Mouse (Mus musculus) CH12.LX (cell line): ENCODE measurements around the gene Celf2. TPM values are rescaled to one million over a fixed set of nuclear protein-coding genes. Genes with fewer than 3 reads are reported as not detected.

Source experiments
- DNase-seq: peaks from one replicate; pipeline ENCODE4 v3.0.0-alpha.2; 2013; ENCODE audit errors: extremely low read depth
- H3K27ac ChIP-seq: 2 replicates; pipeline ENCODE4 v1.5.1; 2012; ENCODE audit warnings: low read depth, mild to moderate bottlenecking, control low read depth, moderate library complexity; ENCODE audit not compliant: insufficient read depth
- H3K27me3 ChIP-seq: replicated peaks from 2 replicates; pipeline ENCODE3; 2012; ENCODE audit warnings: inconsistent platforms
- H3K36me3 ChIP-seq, 2 experiments: replicated peaks in 1 of 2; 2 replicates each; pipeline versions ENCODE3 to v1.6.1; 2012; ENCODE audit warnings: inconsistent platforms in 1 of 2, low read length in 1 of 2, mild to moderate bottlenecking in 1 of 2, mixed read lengths in 1 of 2, moderate library complexity in 1 of 2; ENCODE audit not compliant: control insufficient read depth in 1 of 2, insufficient read depth in 1 of 2
- H3K4me1 ChIP-seq, 2 experiments: 2 replicates each; pipeline ENCODE4 v1.6.1; 2012; ENCODE audit warnings: inconsistent platforms in 1 of 2, moderate library complexity in 1 of 2; ENCODE audit not compliant: insufficient read depth in 2 of 2, control insufficient read depth in 1 of 2
- H3K4me2 ChIP-seq: 2 replicates; pipeline ENCODE4 v1.6.1; 2012; ENCODE audit warnings: low read depth, mild to moderate bottlenecking, control low read depth; ENCODE audit not compliant: poor library complexity, insufficient read depth, severe bottlenecking
- H3K4me3 ChIP-seq, 3 experiments: fragments of 150-350 bp in 1 of 3; sonication (generic) in 1 of 3; replicated peaks in 1 of 3; 2 replicates each; pipeline versions ENCODE3 to v1.5.1; 2011 to 2012; ENCODE audit warnings: low read depth in 2 of 3, low read length in 2 of 3, mild to moderate bottlenecking in 2 of 3, moderate library complexity in 2 of 3, control low read depth in 1 of 3, improper control_type of control experiment in 1 of 3, inconsistent platforms in 1 of 3, mixed read lengths in 1 of 3; ENCODE audit not compliant: poor library complexity in 1 of 3
- H3K79me2 ChIP-seq: replicated peaks from 2 replicates; pipeline ENCODE4 v1.6.1; 2012; ENCODE audit warnings: mild to moderate bottlenecking, moderate library complexity; ENCODE audit not compliant: control insufficient read depth, poor library complexity, insufficient read depth, severe bottlenecking; ENCODE audit errors: extremely low read depth
- H3K9ac ChIP-seq: 2 replicates; pipeline ENCODE4 v1.6.1; 2012; ENCODE audit warnings: low read depth, mild to moderate bottlenecking, control low read depth, moderate library complexity; ENCODE audit not compliant: insufficient read depth
- H3K9me3 ChIP-seq: replicated peaks from 2 replicates; pipeline ENCODE3; 2012; ENCODE audit warnings: low read length, inconsistent platforms, mixed read lengths
- BHLHE40 ChIP-seq: IDR thresholded peaks from 2 replicates; pipeline ENCODE4 v1.6.1; 2011; ENCODE audit warnings: mild to moderate bottlenecking, low read depth, low read length, improper control_type of control experiment
- CHD2 ChIP-seq: IDR thresholded peaks from 2 replicates; pipeline ENCODE4 v1.6.1; 2011; ENCODE audit warnings: low read length, improper control_type of control experiment
- GABPA ChIP-seq: IDR thresholded peaks from 2 replicates; pipeline ENCODE4 v1.6.1; 2012; ENCODE audit warnings: low read depth, low read length, improper control_type of control experiment, inconsistent platforms; ENCODE audit not compliant: insufficient replicate concordance
- HCFC1 ChIP-seq: IDR thresholded peaks from 2 replicates; pipeline ENCODE4 v1.6.1; 2012; ENCODE audit warnings: low read depth, mild to moderate bottlenecking, inconsistent platforms, low read length, improper control_type of control experiment
- IRF4 ChIP-seq: IDR thresholded peaks from 2 replicates; pipeline ENCODE4 v1.6.1; 2014; ENCODE audit warnings: low read depth, mild to moderate bottlenecking, inconsistent platforms, low read length, improper control_type of control experiment
- JUN ChIP-seq: IDR thresholded peaks from 2 replicates; pipeline ENCODE4 v1.6.1; 2011; ENCODE audit warnings: low read depth, mild to moderate bottlenecking, low read length, improper control_type of control experiment, moderate library complexity; ENCODE audit not compliant: insufficient read depth
- MAFK ChIP-seq: IDR thresholded peaks from 2 replicates; pipeline ENCODE4 v1.6.1; 2011; ENCODE audit warnings: low read length, improper control_type of control experiment; ENCODE audit not compliant: insufficient replicate concordance
- MAZ ChIP-seq: IDR thresholded peaks from 2 replicates; pipeline ENCODE4 v1.6.1; 2012; ENCODE audit warnings: low read depth, mild to moderate bottlenecking, inconsistent platforms, low read length, improper control_type of control experiment, moderate library complexity
- MYC ChIP-seq: IDR thresholded peaks from 2 replicates; pipeline ENCODE4 v1.6.1; 2011; ENCODE audit warnings: low read depth, mild to moderate bottlenecking, improper control_type of control experiment, low read length
- NELFE ChIP-seq: IDR thresholded peaks from 2 replicates; pipeline ENCODE4 v1.6.1; 2011; ENCODE audit warnings: low read depth, low read length, improper control_type of control experiment
- NRF1 ChIP-seq: IDR thresholded peaks from 2 replicates; pipeline ENCODE4 v1.6.1; 2014; ENCODE audit warnings: low read depth, mild to moderate bottlenecking, inconsistent platforms, low read length, improper control_type of control experiment, moderate library complexity
- RCOR1 ChIP-seq: conservative IDR thresholded peaks from 2 replicates; pipeline ENCODE4 v1.6.1; 2012; ENCODE audit warnings: low read depth, mild to moderate bottlenecking, inconsistent platforms, low read length, improper control_type of control experiment
- SIN3A ChIP-seq: IDR thresholded peaks from 2 replicates; pipeline ENCODE4 v1.6.1; 2012; ENCODE audit warnings: low read length, improper control_type of control experiment, inconsistent platforms
- TBP ChIP-seq: conservative IDR thresholded peaks from 2 replicates; pipeline ENCODE4 v1.6.1; 2011; ENCODE audit warnings: low read depth, low read length, improper control_type of control experiment
- USF2 ChIP-seq: conservative IDR thresholded peaks from 2 replicates; pipeline ENCODE4 v1.6.1; 2011; ENCODE audit warnings: low read depth, low read length, improper control_type of control experiment
- ZKSCAN1 ChIP-seq: IDR thresholded peaks from 2 replicates; pipeline ENCODE4 v1.6.1; 2012; ENCODE audit warnings: low read depth, inconsistent platforms, low read length, improper control_type of control experiment, borderline replicate concordance
- ZMIZ1 ChIP-seq: IDR thresholded peaks from 2 replicates; pipeline ENCODE4 v1.6.1; 2012; ENCODE audit warnings: low read depth, mild to moderate bottlenecking, inconsistent platforms, low read length, improper control_type of control experiment
- ZNF384 ChIP-seq: IDR thresholded peaks from 2 replicates; pipeline ENCODE4 v1.6.1; 2012; ENCODE audit warnings: low read depth, low read length, improper control_type of control experiment, inconsistent platforms
- dilution Hi-C: fragments of 300-500 bp; cut with MboI; formaldehyde crosslinking; loops from 2 replicates; pipeline ENCODE4 v1.14.3; 2020; ENCODE audit warnings: low sequenced_read_pairs; ENCODE audit not compliant: extremely low pct_unique_long_range_greater_than_20kb, extremely low pct_ligation_motif_present
- in situ Hi-C: fragments of 300-500 bp; cut with MboI; formaldehyde crosslinking; loops from 3 replicates; pipeline ENCODE4 v1.14.3; 2019; ENCODE audit warnings: low sequenced_read_pairs, low pct_ligation_motif_present, low pct_unique_long_range_greater_than_20kb, mixed read lengths
- polyA plus RNA-seq: library from polyadenylated mRNA; unstranded; fragments of >175 nt; gene quantifications from 2 replicates; pipeline ENCODE4 v1.2.1, GENCODE M21; 2012; ENCODE audit warnings: low read depth; ENCODE audit not compliant: insufficient read length
- total RNA-seq, 2 experiments: library from RNA; depleted of rRNA; stranded (reverse); fragments of 300-350 nt in 1 of 2; fragments of >200 nt in 1 of 2; gene quantifications; 2 replicates each; pipeline ENCODE4 v1.2.3; 2012 to 2014

Celf2 gene
- total and polyA plus RNA-seq, 3 experiments, result 51.0 to 143 (median 103) TPM

DNA sequence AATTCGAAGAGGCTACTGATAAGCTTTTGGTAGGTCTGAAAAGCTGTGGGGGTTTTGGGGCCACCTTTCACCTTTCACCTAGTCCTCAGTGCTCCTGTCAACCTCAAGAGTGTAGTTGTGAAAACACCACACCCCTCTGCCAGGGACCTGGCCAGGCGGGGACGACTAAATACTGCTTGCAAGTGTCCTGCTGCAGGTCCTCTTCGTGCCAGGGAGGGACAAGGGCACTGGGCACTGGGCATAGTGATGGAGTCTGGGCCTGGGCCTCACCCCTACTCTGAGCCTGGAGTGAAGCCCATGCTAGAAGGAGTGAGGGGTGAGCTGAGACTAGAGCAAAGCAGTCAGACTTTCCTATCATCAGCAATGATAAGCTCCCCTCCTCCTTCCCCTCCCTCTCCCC lies 987.0 kb downstream of the Celf2 start:
- dilution Hi-C loops (no loop called here), in situ Hi-C loops (no loop called here)

DNA sequence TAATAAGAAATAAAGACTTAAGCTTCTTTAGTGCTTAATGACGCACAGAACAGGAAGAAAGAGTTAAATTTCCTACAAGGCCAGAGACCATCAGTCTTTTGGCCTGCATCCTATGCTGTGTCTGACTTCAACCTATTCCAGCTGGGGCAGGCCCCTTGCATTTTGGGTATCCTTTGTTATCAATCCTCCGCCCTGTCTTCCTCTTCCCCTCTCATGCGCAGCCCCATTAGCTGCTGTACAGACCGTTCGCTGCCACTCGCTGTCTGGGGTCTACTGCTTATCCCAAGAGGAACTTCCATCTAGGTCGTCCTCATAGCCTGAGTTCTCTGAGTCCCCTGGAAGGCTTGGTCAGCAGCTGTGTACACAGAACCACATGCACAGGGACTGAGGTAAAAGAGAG lies 996.2 kb downstream of the Celf2 start:
- H3K79me2 ChIP-seq, result no peaks in the 10 kb centered on the region
- no peaks in the 10 kb centered on the region for H3K27me3 ChIP-seq
- no peak overlapping the region for H3K27ac ChIP-seq
- dilution Hi-C loops, result no loop called here
- no peak for DNase-seq
- in situ Hi-C loops, result no loop called here
- H3K4me2 ChIP-seq, result no peak overlapping the region
- H3K4me1 ChIP-seq, result no peaks in the 10 kb centered on the region
- no peaks in the 10 kb centered on the region for H3K36me3 ChIP-seq
- H3K4me3 ChIP-seq, result no peak overlapping the region
- TF ChIP-seq ZNF384, result no peak
- H3K9me3 ChIP-seq, result no peaks in the 10 kb centered on the region
- H3K9ac ChIP-seq, result no peak overlapping the region

More for the DNA sequence above, 987.0 kb downstream of the Celf2 start:
- DNase-seq, result no peak
- no peak overlapping the region for H3K4me2 ChIP-seq
- H3K27ac ChIP-seq, result no peak overlapping the region
- no peak for TF ChIP-seq TBP
- TF ChIP-seq BHLHE40, result no peak
- TF ChIP-seq JUN, result no peak
- no peak for TF ChIP-seq HCFC1
- no peak for TF ChIP-seq NRF1
- no peak for TF ChIP-seq MYC
- TF ChIP-seq GABPA, result no peak
- TF ChIP-seq IRF4, result no peak
- TF ChIP-seq CHD2, result no peak
- TF ChIP-seq ZMIZ1, result no peak
- no peak for TF ChIP-seq RCOR1
- TF ChIP-seq MAZ, result no peak
- no peak for TF ChIP-seq USF2
- TF ChIP-seq SIN3A, result no peak
- no peak for TF ChIP-seq MAFK
- TF ChIP-seq ZKSCAN1, result no peak
- TF ChIP-seq NELFE, result no peak
- peaks cover 0 to 27% of the 10 kb centered on the region in 2 experiments for H3K4me1 ChIP-seq
- no peaks in the 10 kb centered on the region for H3K9me3 ChIP-seq
- no peaks in the 10 kb centered on the region for H3K36me3 ChIP-seq
- no peaks in the 10 kb centered on the region for H3K79me2 ChIP-seq
- H3K4me3 ChIP-seq, result no peak overlapping the region
- no peaks in the 10 kb centered on the region for H3K27me3 ChIP-seq
- H3K9ac ChIP-seq, result no peak overlapping the region
